Mouse (Mus musculus): ENCODE results near the gene Zbtb12.

Zbtb12 gene

GRCm38 (mm10) chr17:34865981-34866380 is 13.3 kb upstream of the Zbtb12 start:
- no peak for DNase-seq (ENCODE audit: low read depth, low spot score)

GRCm38 (mm10) chr17:34874321-34874720 is 5.0 kb upstream of the Zbtb12 start:
- DNase-seq (ENCODE audit: low read depth, low spot score): no peak

- no peak for DNase-seq (ENCODE audit: low read depth, low spot score)
Measured at GRCm38 (mm10) chr17:34881166-34881565, 1.9 kb downstream of the Zbtb12 start.

GRCm38 (mm10) chr17:34881683-34882310 is 2.5 kb downstream of the Zbtb12 start, which contains the start of gene Gm20547:
Gene Gm20547 (minus strand): TSS chr17:34882042.
- no peak for DNase-seq (ENCODE audit: low read depth, low spot score)

GRCm38 (mm10) chr17:34883332-34883731 is 4.0 kb downstream of the Zbtb12 start:
- DNase-seq (ENCODE audit: low read depth, low spot score): no peak

- no peak for DNase-seq (ENCODE audit: low read depth, low spot score)
Measured at GRCm38 (mm10) chr17:34884704-34885103, 5.4 kb downstream of the Zbtb12 start.

DNA sequence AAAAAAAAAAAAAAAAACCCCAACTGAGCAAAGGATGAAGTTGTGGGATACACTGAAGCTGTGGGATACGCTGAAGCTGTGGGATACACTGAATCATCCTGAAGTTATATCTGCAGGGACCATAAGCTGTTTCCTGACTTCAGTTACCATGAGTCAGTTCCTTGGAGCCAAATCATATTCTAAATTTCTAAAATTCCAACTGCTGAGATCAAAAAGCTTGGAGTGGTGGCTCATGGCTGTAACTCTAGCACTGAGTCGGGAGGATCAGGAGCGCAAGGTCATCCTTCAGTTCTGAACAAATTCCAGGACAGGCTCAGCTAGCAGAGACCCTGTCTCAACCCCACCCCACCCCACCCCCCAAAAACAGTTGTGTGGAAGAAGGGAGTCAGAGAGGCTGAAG is 6.3 kb downstream of the Zbtb12 start:
- no peak for DNase-seq (ENCODE audit: low read depth, low spot score)

GRCm38 (mm10) chr17:34887942-34888341 is 8.7 kb downstream of the Zbtb12 start:
- no peak for DNase-seq (ENCODE audit: low read depth, low spot score)

- DNase-seq (ENCODE audit: low read depth, low spot score): no peak
Measured at GRCm38 (mm10) chr17:34890074-34890743, 10.9 kb downstream of the Zbtb12 start.

DNA sequence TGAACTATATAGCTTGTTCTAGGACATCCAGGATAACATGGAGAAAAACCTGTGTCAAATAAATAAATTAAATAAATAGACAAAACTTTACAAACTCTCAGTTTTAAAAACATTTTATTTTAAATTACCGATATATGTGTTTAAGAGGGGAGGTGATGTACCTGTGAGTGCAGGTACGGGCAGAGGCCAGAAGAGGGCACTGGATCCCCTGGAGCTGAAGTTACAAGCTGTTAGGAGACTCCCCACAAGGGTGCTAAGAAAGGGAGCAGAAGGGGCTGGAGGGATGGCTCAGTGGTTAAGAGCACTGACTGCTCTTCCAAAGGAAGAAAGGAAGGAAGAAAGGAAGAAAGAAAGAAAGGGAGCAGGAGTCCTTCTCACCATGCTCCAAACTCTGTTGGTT is 12.1 kb downstream of the Zbtb12 start:
- DNase-seq (ENCODE audit: low read depth, low spot score): no peak

GRCm38 (mm10) chr17:34893072-34893824 is 14.0 kb downstream of the Zbtb12 start:
- no peak for DNase-seq (ENCODE audit: low read depth, low spot score)

DNA sequence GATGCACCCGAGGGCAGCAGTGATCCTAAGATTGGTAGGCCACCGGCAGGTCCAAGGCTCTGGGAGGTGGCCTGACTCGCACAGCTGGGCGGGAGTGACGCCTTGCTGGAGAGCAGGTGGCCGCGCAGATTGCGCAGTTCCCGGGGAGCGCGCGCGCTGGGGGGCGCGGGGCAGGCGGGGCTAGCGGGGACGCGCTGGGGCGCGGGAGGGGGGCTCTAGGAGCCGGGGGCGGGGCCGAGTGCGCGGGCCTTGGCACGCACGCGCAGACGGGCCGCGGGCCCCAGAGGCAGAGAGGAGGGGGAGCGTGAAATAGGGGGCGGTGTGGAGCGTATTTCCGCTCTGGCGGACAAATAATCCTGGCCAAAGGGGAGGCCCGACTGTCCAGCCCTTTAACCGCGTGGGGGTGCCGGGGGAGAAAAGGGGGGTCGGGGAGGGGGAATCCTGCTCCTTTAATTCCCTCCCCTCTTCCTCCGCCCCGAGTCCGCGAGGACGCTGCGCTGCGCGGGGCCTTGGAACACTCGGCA is 14.9 kb downstream of the Zbtb12 start:
- DNase-seq (ENCODE audit: low read depth, low spot score): peak; percentile 91

DNA sequence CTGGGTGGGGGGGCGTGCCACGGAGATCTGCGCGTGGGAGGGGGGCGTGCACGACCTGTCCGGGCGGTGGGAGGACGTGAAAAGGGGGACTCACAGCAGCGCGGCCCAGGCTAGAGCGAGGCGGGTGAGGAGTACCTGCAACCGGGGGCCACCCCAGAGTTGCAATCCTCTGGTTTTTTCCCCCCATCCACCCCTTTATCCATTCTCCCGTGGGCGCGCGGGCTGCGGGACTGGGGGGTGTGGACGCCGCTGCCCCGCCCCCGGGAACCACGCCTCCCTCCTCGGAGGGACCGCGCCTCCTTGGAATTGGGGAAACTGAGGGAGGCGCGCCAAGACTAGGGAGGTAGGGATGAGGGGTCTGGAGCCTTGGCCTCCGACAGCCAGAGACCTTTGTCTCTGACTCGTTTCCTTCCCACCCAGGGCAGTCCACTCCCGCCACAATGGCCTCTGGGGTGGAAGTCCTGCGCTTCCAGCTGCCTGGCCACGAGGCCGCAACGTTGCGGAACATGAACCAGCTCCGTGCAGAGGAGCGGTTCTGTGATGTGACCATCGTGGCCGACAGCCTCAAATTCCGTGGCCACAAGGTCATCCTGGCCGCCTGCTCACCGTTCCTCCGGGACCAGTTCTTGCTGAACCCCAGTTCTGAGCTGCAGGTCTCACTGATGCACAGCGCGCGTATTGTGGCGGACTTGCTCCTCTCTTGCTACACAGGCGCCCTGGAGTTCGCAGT is 15.7 kb downstream of the Zbtb12 start:
- DNase-seq (ENCODE audit: low read depth, low spot score): no peak

- no peak for DNase-seq (ENCODE audit: low read depth, low spot score)
Measured at GRCm38 (mm10) chr17:34895724-34896123, 16.4 kb downstream of the Zbtb12 start.

- peak; percentile 87 for DNase-seq (ENCODE audit: low read depth, low spot score)
Measured at GRCm38 (mm10) chr17:34896366-34896765, 17.1 kb downstream of the Zbtb12 start.

- no peak for DNase-seq (ENCODE audit: low read depth, low spot score)
Measured at GRCm38 (mm10) chr17:34897373-34898159, 18.3 kb downstream of the Zbtb12 start.

GRCm38 (mm10) chr17:34898160-34898586 is 18.9 kb downstream of the Zbtb12 start, which contains the start of the genes C2 and Ehmt2:
Gene C2 (minus strand): TSS chr17:34898265.
Gene Ehmt2 (plus strand): TSS chr17:34898469.
- DNase-seq (ENCODE audit: low read depth, low spot score): peak; percentile 83

- no peak for DNase-seq (ENCODE audit: low read depth, low spot score)
Measured at GRCm38 (mm10) chr17:34898706-34899052, 19.4 kb downstream of the Zbtb12 start.

- DNase-seq (ENCODE audit: low read depth, low spot score): peak; percentile 55
Measured at GRCm38 (mm10) chr17:34899053-34899889, 20.0 kb downstream of the Zbtb12 start.

DNA sequence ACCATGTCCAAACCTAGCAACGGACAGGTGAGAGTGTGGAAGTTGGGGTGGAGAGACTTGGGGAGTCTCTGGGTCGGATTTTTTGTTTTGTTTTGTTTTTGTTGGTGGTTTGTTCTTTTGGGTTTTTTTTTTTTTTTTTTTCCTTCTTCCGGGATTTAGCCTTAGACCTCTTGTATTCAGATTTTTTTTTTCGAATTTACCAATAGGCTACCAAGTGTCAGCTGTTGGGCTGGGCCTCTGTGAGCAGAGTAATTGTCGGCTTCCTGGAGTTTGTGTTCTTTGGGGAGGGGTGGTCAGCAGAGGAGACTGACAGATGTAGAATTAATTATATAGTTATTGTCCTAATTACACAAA is 20.6 kb downstream of the Zbtb12 start:
- DNase-seq (ENCODE audit: low read depth, low spot score): peak; percentile 73
